Mouse (Mus musculus) cortical plate, adult 2 months (tissue): Measurements from ENCODE around the gene Gm17190. TPM values are rescaled to one million over a fixed set of nuclear protein-coding genes. Genes with fewer than 3 reads are reported as not detected.
"Not testable (repeated sequence)": the region's sequence is repeated elsewhere in the genome, so short reads cannot be mapped to it uniquely, and the experiment has no call there.

Source experiments
- H3K27ac ChIP-seq: fragments of 200-500 bp; 2 replicates; pipeline ENCODE4 v1.5.1; 2012; ENCODE audit warnings: low read length, control low read depth, inconsistent platforms; ENCODE audit not compliant: insufficient read depth
- H3K4me1 ChIP-seq: fragments of 200-500 bp; 2 replicates; pipeline ENCODE4 v1.6.1; 2011; ENCODE audit warnings: low read length; ENCODE audit not compliant: control insufficient read depth, insufficient read depth
- H3K4me3 ChIP-seq: fragments of 200-500 bp; 2 replicates; pipeline ENCODE4 v1.5.1; 2011; ENCODE audit warnings: mild to moderate bottlenecking, low read length, control low read depth; ENCODE audit not compliant: insufficient read depth
- CTCF ChIP-seq: fragments of 200-500 bp; IDR thresholded peaks from 2 replicates; pipeline ENCODE4 v1.5.1; 2011; ENCODE audit warnings: mild to moderate bottlenecking, control low read depth, low read length; ENCODE audit not compliant: insufficient read depth; ENCODE audit errors: extremely low read depth
- POLR2A ChIP-seq: fragments of 200-500 bp; IDR thresholded peaks from 2 replicates; pipeline ENCODE4 v1.6.1; 2011; ENCODE audit warnings: mild to moderate bottlenecking, low read length, control low read depth; ENCODE audit not compliant: insufficient read depth; ENCODE audit errors: extremely low read depth
- polyA plus RNA-seq: library from polyadenylated mRNA; depleted of rRNA; stranded (reverse); fragments of >200 nt; gene quantifications from 2 replicates; pipeline ENCODE4 v1.2.3, GENCODE M21; 2012; rRNA removed

Gene Gm17190
- polyA plus RNA-seq: not detected in 2 replicates

DNA sequence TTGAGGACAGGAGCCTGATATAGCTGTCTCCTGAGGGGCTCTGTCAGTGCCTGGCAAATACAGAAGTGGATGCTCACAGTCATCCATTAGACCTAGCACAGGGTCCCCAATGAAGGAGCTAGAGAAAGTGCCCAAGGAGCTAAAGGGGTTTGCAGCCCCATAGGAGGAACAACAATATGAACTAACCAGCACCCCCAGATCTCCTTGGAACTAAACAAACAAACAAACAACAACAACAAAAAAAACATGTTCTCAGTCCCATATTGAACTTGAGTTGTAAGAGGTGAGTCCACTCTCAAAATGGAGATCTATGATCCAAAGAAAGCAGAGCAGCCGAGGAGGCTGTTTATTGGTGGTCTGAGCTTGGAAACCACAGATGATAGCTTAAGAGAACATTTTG lies at the start of gene Gm17190:
TSS of gene Gm17190 (plus strand) at position 301 of the 400 bp plus-strand sequence.
- not testable (repeated sequence) for H3K4me3 ChIP-seq

DNA sequence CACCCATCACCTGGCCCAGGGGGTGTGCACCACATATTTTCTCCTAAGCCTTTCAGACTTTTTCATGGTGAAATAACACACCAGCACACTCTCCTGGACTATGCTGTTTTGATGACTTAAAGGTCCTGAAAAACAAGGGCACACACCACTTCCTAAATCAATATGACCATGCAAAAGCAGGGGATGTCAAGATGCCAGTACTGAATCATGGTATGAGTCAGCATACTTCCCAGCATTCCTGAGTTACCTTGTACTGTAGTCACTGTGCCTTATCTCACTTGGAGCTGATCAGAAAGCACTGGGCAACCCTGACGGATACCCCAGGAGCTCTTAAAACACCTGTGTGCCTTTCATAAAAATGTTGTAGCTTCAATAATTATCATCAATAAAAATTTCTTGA lies 42.3 kb upstream of the Gm17190 start:
- H3K27ac ChIP-seq: no peak overlapping the region
- H3K4me1 ChIP-seq: no peaks in the 10 kb centered on the region
- no peak overlapping the region for H3K4me3 ChIP-seq
- TF ChIP-seq CTCF (no peak), POLR2A (no peak)

More for the DNA sequence above, at the start of gene Gm17190:
- H3K27ac ChIP-seq, H3K4me1 ChIP-seq: not testable (repeated sequence)

GRCm38 (mm10) chr13:96040275-96041042 lies 41.4 kb upstream of the Gm17190 start:
- Histone ChIP-seq H3K4me3 (no peak overlapping the region), H3K4me1 (no peaks in the 10 kb centered on the region), H3K27ac (no peak overlapping the region)
- TF ChIP-seq CTCF (no peak), POLR2A (no peak)

- Histone ChIP-seq H3K27ac (no peak overlapping the region), H3K4me3 (no peak overlapping the region), H3K4me1 (no peaks in the 10 kb centered on the region)
- TF ChIP-seq CTCF (no peak), POLR2A (no peak)
Observed at GRCm38 (mm10) chr13:96045396-96045795, 36.5 kb upstream of the Gm17190 start.

- no peak for TF ChIP-seq POLR2A
- TF ChIP-seq CTCF: no peak
- Histone ChIP-seq H3K4me3 (no peak overlapping the region), H3K27ac (no peak overlapping the region), H3K4me1 (no peaks in the 10 kb centered on the region)
Observed at GRCm38 (mm10) chr13:96052755-96053154, 29.1 kb upstream of the Gm17190 start.

DNA sequence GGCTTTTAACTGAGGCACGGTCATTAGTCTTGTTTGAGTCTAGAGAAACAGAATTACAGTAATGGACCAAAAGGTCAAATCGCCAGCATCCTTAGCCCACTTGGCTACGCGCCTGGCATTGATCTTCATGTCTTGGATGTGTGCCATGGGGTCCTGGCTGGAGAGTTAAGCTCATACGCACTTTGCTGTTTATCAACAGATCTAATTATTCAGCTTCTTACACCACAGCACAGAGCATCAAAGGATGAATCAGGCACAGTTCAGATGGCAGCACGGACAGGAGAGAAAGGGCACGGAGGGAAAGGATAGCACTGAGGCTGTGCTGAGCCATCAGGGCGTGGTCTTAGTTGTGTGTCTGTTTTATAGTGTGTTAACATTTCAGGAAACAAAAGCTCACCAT lies 8.3 kb upstream of the Gm17190 start:
- TF ChIP-seq CTCF (no peak), POLR2A (no peak)
- H3K27ac ChIP-seq: no peak overlapping the region
- H3K4me1 ChIP-seq: no peaks in the 10 kb centered on the region
- H3K4me3 ChIP-seq: no peak overlapping the region

GRCm38 (mm10) chr13:96081276-96081675 lies 578 bp upstream of the Gm17190 start, which contains the start of gene Gm20075:
Gene Gm20075, minus strand, starts transcription at chr13:96081376.
- not testable (repeated sequence) for H3K27ac ChIP-seq, H3K4me1 ChIP-seq, H3K4me3 ChIP-seq

- TF ChIP-seq POLR2A (no peak), CTCF (no peak)
- H3K4me1 ChIP-seq: no peaks in the 10 kb centered on the region
- H3K27ac ChIP-seq: no peak overlapping the region
- H3K4me3 ChIP-seq: no peak overlapping the region
Observed at GRCm38 (mm10) chr13:96085581-96086302, 3.9 kb downstream of the Gm17190 start.

- TF ChIP-seq CTCF (no peak), POLR2A (no peak)
- no peak overlapping the region for H3K4me3 ChIP-seq
- H3K27ac ChIP-seq: no peak overlapping the region
- no peaks in the 10 kb centered on the region for H3K4me1 ChIP-seq
Observed at GRCm38 (mm10) chr13:96090929-96091328, 9.1 kb downstream of the Gm17190 start.

DNA sequence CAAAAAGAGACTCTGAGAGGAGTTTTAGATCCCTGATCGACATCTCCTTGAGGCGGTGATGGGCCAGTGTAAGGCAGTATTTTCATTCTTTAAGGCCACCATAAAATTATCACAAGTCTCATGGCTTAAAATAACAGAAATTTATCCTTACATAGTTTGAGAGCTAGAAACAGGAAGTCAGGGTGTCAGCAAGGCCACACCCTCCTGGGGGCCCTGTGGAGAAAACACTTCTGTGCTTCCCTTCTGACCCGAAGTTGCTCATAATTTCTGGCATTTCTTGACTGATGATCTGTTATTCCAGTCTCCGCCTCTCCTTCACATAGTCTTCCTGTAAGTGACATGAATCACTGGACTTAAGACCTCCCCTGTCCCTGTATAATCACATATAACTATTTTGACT lies 24.5 kb downstream of the Gm17190 start:
- Histone ChIP-seq H3K27ac (no peak overlapping the region), H3K4me3 (no peak overlapping the region), H3K4me1 (no peaks in the 10 kb centered on the region)
- TF ChIP-seq CTCF: no peak
- TF ChIP-seq POLR2A: no peak

DNA sequence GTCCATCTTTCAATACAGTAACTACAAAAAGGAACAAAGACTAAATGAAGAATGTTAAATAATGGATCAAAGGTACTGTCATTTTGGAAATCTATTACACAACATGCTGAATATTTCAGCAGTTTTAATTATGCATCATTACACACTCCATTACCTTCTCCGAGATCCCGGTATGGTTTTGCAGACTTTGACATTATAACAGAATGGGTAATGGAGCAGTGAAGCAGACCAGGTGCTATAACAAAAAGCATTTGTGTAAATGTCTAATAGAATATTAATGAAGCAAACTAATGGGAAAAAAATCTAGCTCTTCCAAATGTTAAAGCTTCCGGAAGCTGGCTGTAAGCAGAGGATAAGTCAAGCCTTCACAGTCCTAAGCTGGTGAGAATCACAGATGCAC lies 28.9 kb downstream of the Gm17190 start:
- no peak overlapping the region for H3K27ac ChIP-seq
- no peak for TF ChIP-seq CTCF
- no peak for TF ChIP-seq POLR2A
- H3K4me3 ChIP-seq: no peak overlapping the region
- no peaks in the 10 kb centered on the region for H3K4me1 ChIP-seq
